Mouse (Mus musculus): ENCODE measurements at regions not wholly inside any gene's neighbourhood (a gene's known extent, or its start where the extent isn't known, plus 50 kb on each side); places are given as distances from the start of the nearest gene placed in this dataset.

- TF ChIP-seq CTCF (IDR thresholded peaks at IDR 0.05) (no peak), POLR2A (IDR thresholded peaks at IDR 0.05; ENCODE audit: insufficient read depth, low read depth, low read length) (no peak)
Measured at GRCm38 (mm10) chr3:21358068-21358467, 718.4 kb upstream of the Tbl1xr1 start.
